Mouse (Mus musculus) brain, embryonic 14.5 days (tissue): ENCODE measurements at regions not wholly inside any gene's neighbourhood (a gene's known extent, or its start where the extent isn't known, plus 50 kb on each side); places are given as distances from the start of the nearest gene placed in this dataset.

Experiments used
- DNase-seq: peaks from one replicate; pipeline ENCODE4 v3.0.0-alpha.2; 2011; ENCODE audit warnings: low read depth
- CTCF ChIP-seq: fragments of 200-500 bp; IDR thresholded peaks from 2 replicates; pipeline ENCODE4 v1.5.1; 2012; ENCODE audit warnings: inconsistent platforms, mild to moderate bottlenecking, moderate library complexity, borderline replicate concordance; ENCODE audit not compliant: insufficient read depth, insufficient read length; ENCODE audit errors: extremely low read depth
- POLR2A ChIP-seq: fragments of 200-500 bp; IDR thresholded peaks from 2 replicates; pipeline ENCODE4 v1.6.1; 2012; ENCODE audit warnings: mild to moderate bottlenecking, inconsistent platforms, borderline replicate concordance; ENCODE audit not compliant: poor library complexity, insufficient read depth, insufficient read length, severe bottlenecking; ENCODE audit errors: extremely low read depth

- TF ChIP-seq POLR2A = no peak
- TF ChIP-seq CTCF = peak; percentile 14; the same call in 1 of the 2 replicates
Measured at GRCm38 (mm10) chr6:50032894-50033595, 77.0 kb upstream of the Mpp6 start.

GRCm38 (mm10) chr6:50037614-50038013 lies 72.4 kb upstream of the Mpp6 start:
- TF ChIP-seq CTCF (no peak), POLR2A (no peak)
- DNase-seq = no peak

More at GRCm38 (mm10) chr6:50032894-50033595, 77.0 kb upstream of the Mpp6 start:
- DNase-seq = peak; percentile 51

GRCm38 (mm10) chr6:50038369-50038768 lies 71.7 kb upstream of the Mpp6 start:
- no peak for DNase-seq
- TF ChIP-seq POLR2A (no peak), CTCF (no peak)

GRCm38 (mm10) chr6:50041044-50041443 lies 69.0 kb upstream of the Mpp6 start:
- no peak for DNase-seq

GRCm38 (mm10) chr6:50042127-50042526 lies 67.9 kb upstream of the Mpp6 start:
- no peak for TF ChIP-seq POLR2A
- no peak for TF ChIP-seq CTCF
- no peak for DNase-seq

More at GRCm38 (mm10) chr6:50041044-50041443, 69.0 kb upstream of the Mpp6 start:
- TF ChIP-seq CTCF (no peak), POLR2A (no peak)

- DNase-seq = no peak
- TF ChIP-seq CTCF = no peak
- no peak for TF ChIP-seq POLR2A
Measured at GRCm38 (mm10) chr6:50044165-50044564, 65.9 kb upstream of the Mpp6 start.

GRCm38 (mm10) chr6:50046721-50047120 lies 63.3 kb upstream of the Mpp6 start:
- peak; percentile 39 for DNase-seq
- no peak for TF ChIP-seq CTCF
- no peak for TF ChIP-seq POLR2A

- no peak for DNase-seq
Measured at GRCm38 (mm10) chr6:50052416-50052815, 57.6 kb upstream of the Mpp6 start.

GRCm38 (mm10) chr6:50053086-50053485 lies 57.0 kb upstream of the Mpp6 start:
- no peak for DNase-seq
- TF ChIP-seq CTCF (no peak), POLR2A (no peak)

More at GRCm38 (mm10) chr6:50052416-50052815, 57.6 kb upstream of the Mpp6 start:
- no peak for TF ChIP-seq CTCF

GRCm38 (mm10) chr6:50054233-50054632 lies 55.8 kb upstream of the Mpp6 start:
- no peak for DNase-seq
- TF ChIP-seq POLR2A = no peak
- TF ChIP-seq CTCF = no peak

GRCm38 (mm10) chr6:50058596-50058995 lies 51.4 kb upstream of the Mpp6 start:
- DNase-seq = no peak
- TF ChIP-seq POLR2A (no peak), CTCF (no peak)

GRCm38 (mm10) chr6:50059917-50060316 lies 50.1 kb upstream of the Mpp6 start:
- TF ChIP-seq CTCF (no peak), POLR2A (no peak)
- DNase-seq = no peak
